Comparison of ENCODE assay signal across 8 mouse cellular contexts in genomic region chrX:153025709-153026108, GRCm38 (mm10). TPM values are rescaled to one million over a fixed set of nuclear protein-coding genes. Genes with fewer than 3 reads are reported as not detected.
"Had no signal": no experiment of that assay in that cellular context is flagged by ENCODE, and none has a peak within 500 bp of the region (broad histone marks: within the 10 kb centered on the region; RNA-seq: fewer than 3 reads in every experiment).

No protein-coding gene starts in this region.

RNA-seq across cellular contexts. Expression of gene Usp51, which starts 19.4 kb away (rescaled TPM):
- total RNA-seq: gastrocnemius, adult 18-20 months; gastrocnemius, adult 2 months; gastrocnemius, adult 8-10 months; gastrocnemius, postnatal 25 days; gastrocnemius, postnatal 36 days; heart, adult 18-20 months; heart, adult 2 months; heart, adult 8-10 months had no signal
